Mouse (Mus musculus) embryonic fibroblast, embryonic 13.5 days (primary cell): ENCODE data around the gene Rrp1b. TPM values are rescaled to one million over a fixed set of nuclear protein-coding genes. Genes with fewer than 3 reads are reported as not detected.

Source experiments
- H3K27ac ChIP-seq: 2 replicates; pipeline ENCODE4 v1.5.1; 2012; ENCODE audit warnings: low read length, control low read depth, inconsistent platforms; ENCODE audit not compliant: insufficient read depth
- H3K4me1 ChIP-seq: 2 replicates; pipeline ENCODE4 v1.6.1; 2011; ENCODE audit warnings: low read length; ENCODE audit not compliant: control insufficient read depth, insufficient read depth
- H3K4me3 ChIP-seq: 2 replicates; pipeline ENCODE4 v1.5.1; 2011; ENCODE audit warnings: mild to moderate bottlenecking, control low read depth, low read length; ENCODE audit not compliant: insufficient read depth
- CTCF ChIP-seq: IDR thresholded peaks from 2 replicates; pipeline ENCODE4 v1.5.1; 2011; ENCODE audit warnings: mild to moderate bottlenecking, control low read depth, low read length, moderate library complexity, borderline replicate concordance; ENCODE audit not compliant: insufficient read depth
- POLR2A ChIP-seq: IDR thresholded peaks from 2 replicates; pipeline ENCODE4 v1.6.1; 2011; ENCODE audit warnings: low read depth, mild to moderate bottlenecking, control low read depth, low read length, moderate library complexity
- polyA plus RNA-seq: library from polyadenylated mRNA; stranded (reverse); fragments of >200 nt; gene quantifications from 2 replicates; pipeline ENCODE4 v1.2.4, GENCODE M21; 2011; ENCODE audit warnings: low read depth; ENCODE audit not compliant: missing spikeins, insufficient read length

Gene Rrp1b
- polyA plus RNA-seq, 1 experiment, result 38.6 TPM

DNA sequence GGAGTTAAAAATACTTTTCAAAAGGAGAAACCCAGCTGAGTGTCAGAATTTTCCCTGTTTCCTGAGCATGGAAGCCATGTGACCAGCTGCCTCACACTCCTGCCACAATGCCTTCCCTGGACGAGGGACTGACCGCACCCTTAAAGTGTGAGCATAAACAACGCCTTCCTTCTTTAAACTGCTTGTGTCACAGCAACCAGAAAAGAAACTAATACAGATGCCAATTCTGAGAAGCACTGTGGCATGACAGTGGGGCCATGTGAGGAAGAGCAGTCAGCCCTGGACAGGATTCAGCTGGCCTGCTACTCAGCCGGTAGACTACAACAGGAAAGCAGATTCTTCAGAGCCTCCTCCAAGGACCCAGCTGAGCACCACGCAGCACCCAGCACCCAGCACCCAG is 29.1 kb upstream of the Rrp1b start:
- Histone ChIP-seq H3K27ac (no peak overlapping the region), H3K4me1 (no peaks in the 10 kb centered on the region), H3K4me3 (no peak overlapping the region)
- TF ChIP-seq POLR2A, result no peak
- no peak for TF ChIP-seq CTCF

- H3K4me3 ChIP-seq, result no peak overlapping the region
- H3K27ac ChIP-seq, result no peak overlapping the region
- TF ChIP-seq CTCF, result no peak
- TF ChIP-seq POLR2A, result no peak
- peaks cover 3% of the 10 kb centered on the region; the same call in 1 of the 2 replicates for H3K4me1 ChIP-seq
These were observed 24.2 kb upstream of the Rrp1b start for GRCm38 (mm10) chr17:32011694-32012093.

- peaks cover 3% of the 10 kb centered on the region; the same call in 1 of the 2 replicates for H3K4me1 ChIP-seq
- H3K27ac ChIP-seq, result no peak overlapping the region
- H3K4me3 ChIP-seq, result no peak overlapping the region
- TF ChIP-seq POLR2A (no peak), CTCF (no peak)
These were observed 23.6 kb upstream of the Rrp1b start for GRCm38 (mm10) chr17:32012254-32012653.

DNA sequence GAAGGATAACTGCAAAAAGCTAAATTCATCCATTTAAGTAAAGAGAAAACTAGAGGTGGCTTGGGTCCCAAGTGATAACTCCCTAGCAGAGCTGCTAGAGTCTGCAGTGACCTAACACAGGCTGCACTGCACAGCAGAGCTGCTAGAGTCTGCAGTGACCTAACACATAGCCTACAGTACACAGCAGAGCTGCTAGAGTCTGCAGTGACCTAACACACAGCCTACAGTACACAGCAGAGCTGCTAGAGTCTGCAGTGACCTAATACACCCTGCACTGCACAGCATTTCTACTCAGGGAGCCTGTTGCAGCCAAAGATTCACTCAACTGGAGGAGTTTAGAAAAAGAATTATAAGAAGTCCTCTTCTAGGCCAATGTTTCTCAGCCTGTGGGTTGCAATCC is 22.2 kb upstream of the Rrp1b start:
- H3K4me3 ChIP-seq, result no peak overlapping the region
- TF ChIP-seq CTCF (no peak), POLR2A (no peak)
- no peak overlapping the region for H3K27ac ChIP-seq
- H3K4me1 ChIP-seq, result peaks cover 3% of the 10 kb centered on the region; the same call in 1 of the 2 replicates

DNA sequence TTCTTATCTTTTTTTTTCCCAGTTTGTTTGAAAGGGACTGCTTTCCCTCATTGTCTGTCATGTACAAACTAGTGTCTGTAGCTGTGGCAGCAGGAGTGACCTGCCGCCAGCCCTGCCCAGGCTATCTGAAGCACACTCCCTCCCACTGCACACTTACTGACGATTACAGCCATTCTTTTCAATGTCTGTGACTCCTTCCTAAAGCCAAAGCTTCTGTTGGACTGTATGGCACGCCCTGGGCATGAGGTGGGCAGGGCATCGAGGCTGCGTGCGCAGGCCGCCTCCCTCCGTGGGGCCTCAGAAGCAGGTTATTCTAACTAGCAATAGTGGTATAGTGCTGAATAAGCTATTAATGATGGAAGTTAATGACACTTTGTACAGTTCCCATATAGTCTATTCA is 19.4 kb upstream of the Rrp1b start:
- H3K4me3 ChIP-seq, result no peak overlapping the region
- H3K4me1 ChIP-seq, result peaks cover 3% of the 10 kb centered on the region; the same call in 1 of the 2 replicates
- no peak overlapping the region for H3K27ac ChIP-seq
- TF ChIP-seq POLR2A (no peak), CTCF (no peak)

GRCm38 (mm10) chr17:32018127-32018894 is 17.6 kb upstream of the Rrp1b start:
- no peaks in the 10 kb centered on the region for H3K4me1 ChIP-seq
- TF ChIP-seq CTCF (no peak), POLR2A (no peak)
- peak overlapping the region; percentile 79 for H3K27ac ChIP-seq
- H3K4me3 ChIP-seq, result no peak overlapping the region

DNA sequence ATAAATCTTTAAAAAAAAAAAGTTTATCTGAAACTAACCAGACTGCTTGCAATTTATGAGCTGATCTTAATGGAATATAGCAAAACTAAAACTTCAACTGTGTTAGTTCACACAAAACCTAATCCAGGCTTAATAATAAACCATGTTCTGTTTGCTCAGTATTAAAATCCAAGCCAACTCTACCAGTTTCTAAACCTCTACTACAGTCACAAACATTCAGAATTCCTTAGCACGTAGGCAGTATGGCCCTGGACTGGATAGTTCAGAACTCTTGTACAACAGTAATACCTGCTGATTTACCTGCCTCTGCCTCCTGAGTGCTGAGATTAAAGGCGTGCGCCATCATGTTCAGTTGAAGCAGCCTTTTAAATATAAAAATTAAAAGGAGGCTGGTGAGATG is 13.9 kb upstream of the Rrp1b start:
- no peak overlapping the region for H3K4me3 ChIP-seq
- TF ChIP-seq POLR2A, result no peak
- TF ChIP-seq CTCF, result no peak
- no peaks in the 10 kb centered on the region for H3K4me1 ChIP-seq
- H3K27ac ChIP-seq, result no peak overlapping the region

DNA sequence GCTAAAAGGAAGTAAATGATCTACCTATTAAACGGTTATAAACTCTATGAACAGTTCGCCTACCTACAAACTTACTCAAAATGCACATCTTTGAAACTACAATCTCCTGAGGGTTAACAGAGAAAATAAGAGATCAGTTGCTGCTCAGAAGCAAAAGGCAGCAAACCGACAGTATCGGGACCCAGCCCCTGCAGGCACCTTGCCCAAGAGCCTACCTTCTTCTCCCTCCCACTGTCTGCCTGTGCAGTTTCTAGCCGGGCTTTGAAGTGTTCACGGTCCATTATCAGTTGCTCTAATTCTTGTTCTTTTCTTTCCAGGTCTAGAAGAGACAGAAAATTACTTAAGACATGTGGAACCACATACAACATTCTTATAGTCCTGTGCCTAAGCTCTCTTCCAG is 13.3 kb upstream of the Rrp1b start:
- peak overlapping the region; percentile 53 for H3K27ac ChIP-seq
- no peak overlapping the region for H3K4me3 ChIP-seq
- TF ChIP-seq CTCF, result no peak
- no peak for TF ChIP-seq POLR2A
- H3K4me1 ChIP-seq, result no peaks in the 10 kb centered on the region

- H3K27ac ChIP-seq, result peak overlapping the region; percentile 53
- no peak overlapping the region for H3K4me3 ChIP-seq
- TF ChIP-seq POLR2A, result no peak
- TF ChIP-seq CTCF, result no peak
- H3K4me1 ChIP-seq, result no peaks in the 10 kb centered on the region
These were observed 12.8 kb upstream of the Rrp1b start for GRCm38 (mm10) chr17:32023088-32023487.

GRCm38 (mm10) chr17:32024671-32025073 is 11.2 kb upstream of the Rrp1b start:
- no peak overlapping the region for H3K27ac ChIP-seq
- no peak overlapping the region for H3K4me3 ChIP-seq
- TF ChIP-seq POLR2A, result no peak
- TF ChIP-seq CTCF, result no peak
- H3K4me1 ChIP-seq, result no peaks in the 10 kb centered on the region
